Mouse (Mus musculus): ENCODE results near the gene Vrk3.

DNA sequence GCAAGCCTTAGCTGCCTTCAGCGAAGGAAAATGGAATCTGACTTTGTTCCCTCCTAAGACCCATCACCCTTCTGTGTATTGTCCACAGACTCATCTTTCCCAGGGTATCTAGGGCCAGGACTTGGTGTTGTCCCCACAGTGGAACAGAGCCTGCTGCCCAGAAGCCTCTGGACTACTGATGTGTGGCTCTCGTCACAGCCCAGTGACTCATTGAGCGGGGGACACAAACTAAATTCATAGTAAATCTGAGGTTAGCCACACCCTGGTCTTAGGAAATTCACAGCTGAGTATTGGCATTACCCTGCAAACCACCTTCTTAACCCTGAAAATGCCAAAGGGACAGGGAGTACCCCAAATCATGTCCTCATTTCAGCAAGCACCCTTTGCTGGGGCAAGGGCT, 78.6 kb downstream of the Vrk3 start:
- TF ChIP-seq CTCF (IDR thresholded peaks at IDR 0.05; ENCODE audit: low read depth, low read length): no peak
- no peak for TF ChIP-seq POLR2A (IDR thresholded peaks at IDR 0.05; ENCODE audit: extremely low read depth, insufficient read depth, low read length)

Measured in liver, adult 2 months (tissue).